Mouse (Mus musculus) bone marrow, adult 2 months (tissue): ENCODE data around the gene Trpm6.

Experiments used
- CTCF ChIP-seq: fragments of 200-500 bp; IDR thresholded peaks from 2 replicates; pipeline ENCODE4 v1.5.1; 2011; ENCODE audit warnings: low read length, control low read depth; ENCODE audit not compliant: control insufficient read depth, insufficient read depth
- POLR2A ChIP-seq: fragments of 200-500 bp; IDR thresholded peaks from 2 replicates; pipeline ENCODE4 v1.6.1; 2011; ENCODE audit warnings: low read depth, mild to moderate bottlenecking, control low read depth, low read length, borderline replicate concordance; ENCODE audit not compliant: control insufficient read depth

GRCm38 (mm10) chr19:18817425-18817824 lies 67.6 kb downstream of the Trpm6 start:
- TF ChIP-seq CTCF, result no peak
- TF ChIP-seq POLR2A, result no peak
